Mouse (Mus musculus) liver, postnatal 0 days (tissue): ENCODE data around the gene Cul9. TPM values are rescaled to one million over a fixed set of nuclear protein-coding genes. Genes with fewer than 3 reads are reported as not detected.

Source experiments
- ATAC-seq: fragments of 200-750 bp; cut with Nextera tagmentation; 2 replicates; pipeline ENCODE4 v1.8.0; 2017; ENCODE audit warnings: mild to moderate bottlenecking, moderate library complexity
- DNase-seq: peaks from one replicate; pipeline ENCODE4 v3.0.0-alpha.2; 2016
- H3K27ac ChIP-seq: fragments of 300-500 bp; sonication (generic); 2 replicates; pipeline ENCODE4 v1.5.1; 2014; ENCODE audit warnings: antibody characterized with exemption, moderate library complexity, mild to moderate bottlenecking, low read depth
- H3K27me3 ChIP-seq: fragments of 300-500 bp; sonication (generic); 2 replicates; pipeline ENCODE4 v1.6.1; 2014; ENCODE audit warnings: low read length, control low read depth, mixed read lengths; ENCODE audit not compliant: insufficient read depth
- H3K36me3 ChIP-seq: fragments of 300-500 bp; sonication (generic); replicated peaks from 2 replicates; pipeline ENCODE4 v1.6.1; 2014; ENCODE audit warnings: mild to moderate bottlenecking, control low read depth, low read length, moderate library complexity, mixed read lengths; ENCODE audit not compliant: insufficient read depth
- H3K4me1 ChIP-seq: fragments of 300-500 bp; sonication (generic); 2 replicates; pipeline ENCODE4 v1.6.1; 2014; ENCODE audit warnings: antibody characterized with exemption, mild to moderate bottlenecking, control low read depth; ENCODE audit not compliant: insufficient read depth
- H3K4me2 ChIP-seq: fragments of 300-500 bp; sonication (generic); 2 replicates; pipeline ENCODE4 v1.6.1; 2014; ENCODE audit warnings: low read depth, mild to moderate bottlenecking, low read length, moderate library complexity, mixed read lengths
- H3K4me3 ChIP-seq: fragments of 300-500 bp; sonication (generic); 2 replicates; pipeline ENCODE4 v1.5.1; 2014; ENCODE audit warnings: low read depth, low read length
- H3K9ac ChIP-seq: fragments of 300-500 bp; sonication (generic); replicated peaks from 2 replicates; pipeline ENCODE4 v1.6.1; 2014; ENCODE audit warnings: mild to moderate bottlenecking, moderate library complexity
- H3K9me3 ChIP-seq: fragments of 300-500 bp; sonication (generic); 2 replicates; pipeline ENCODE4 v1.6.1; 2016; ENCODE audit warnings: mild to moderate bottlenecking, control low read depth, low read length, mixed read lengths
- CTCF ChIP-seq: sonication (generic); IDR thresholded peaks from 2 replicates; pipeline ENCODE4 v1.5.1; 2016; ENCODE audit warnings: antibody characterized with exemption, low read depth
- EP300 ChIP-seq: IDR thresholded peaks from 2 replicates; pipeline ENCODE4 v1.6.1; 2016; ENCODE audit warnings: antibody characterized with exemption, low read depth, mild to moderate bottlenecking
- WGBS: fragments of 180-500 bp; shearing (Covaris S2); extraction: QIAGEN DNeasy Blood & Tissue Kit; methylation state at CpG from one replicate; pipeline ENCODE4 v1.1.7; 2014; ENCODE audit not compliant: insufficient replicate concordance; 5-methylcytosine and 5-hydroxymethylcytosine counted together
- polyA plus RNA-seq: library from polyadenylated mRNA; unstranded; fragments of >200 nt; fragmentation: Nextera tagmentation; extraction: Ambion mirVana; gene quantifications from 2 replicates; pipeline ENCODE4 v1.2.1, GENCODE M21; 2015

Gene Cul9
- polyA plus RNA-seq, 1 experiment from 2014 or later = 1.0 TPM

GRCm38 (mm10) chr17:46487431-46487830, 58.8 kb downstream of the Cul9 start, which contains the start of gene Ttbk1:
Ttbk1 (minus strand) TSS chr17:46487675.
- no peak for DNase-seq
- ATAC-seq = no peak
- no peaks in the 10 kb centered on the region for H3K9me3 ChIP-seq

GRCm38 (mm10) chr17:46486995-46487394, 59.2 kb downstream of the Cul9 start:
- DNase-seq (no peak), ATAC-seq (no peak)
- Histone ChIP-seq H3K36me3 (no peaks in the 10 kb centered on the region), H3K9me3 (no peaks in the 10 kb centered on the region), H3K4me2 (peak overlapping the region; percentile 32; the same call in 1 of the 2 replicates), H3K4me3 (no peak overlapping the region; the same call in 1 of the 2 replicates), H3K9ac (no peak overlapping the region), H3K27ac (no peak overlapping the region), H3K27me3 (peaks cover 64% of the 10 kb centered on the region), H3K4me1 (peaks cover 8% of the 10 kb centered on the region)
- TF ChIP-seq CTCF = no peak
- TF ChIP-seq EP300 = no peak
- WGBS = 9% methylated on average over 18 of the region's 22 CpGs

More at GRCm38 (mm10) chr17:46487431-46487830, 58.8 kb downstream of the Cul9 start, which contains the start of gene Ttbk1:
- peaks cover 8% of the 10 kb centered on the region for H3K4me1 ChIP-seq
- no peak within 1 kb of the TSS for H3K27ac ChIP-seq
- peaks cover 64% of the 10 kb centered on the region for H3K27me3 ChIP-seq
- no peak within 1 kb of the TSS for H3K9ac ChIP-seq
- WGBS = 7% methylated on average over 7 of the region's 49 CpGs
- H3K36me3 ChIP-seq = no peaks in the 10 kb centered on the region
- TF ChIP-seq CTCF = no peak
- TF ChIP-seq EP300 = no peak
- H3K4me2 ChIP-seq = peak within 1 kb of the TSS; percentile 32; the same call in 1 of the 2 replicates
- no peak within 1 kb of the TSS; the same call in 1 of the 2 replicates for H3K4me3 ChIP-seq

- ATAC-seq = peak; percentile 14; the same call in 1 of the 2 replicates
These were observed 61.7 kb downstream of the Cul9 start for GRCm38 (mm10) chr17:46484461-46484875.

GRCm38 (mm10) chr17:46484021-46484431, 62.2 kb downstream of the Cul9 start:
- Histone ChIP-seq H3K27ac (no peak overlapping the region), H3K4me3 (peak overlapping the region; percentile 23), H3K9me3 (no peaks in the 10 kb centered on the region), H3K9ac (no peak overlapping the region), H3K36me3 (no peaks in the 10 kb centered on the region), H3K27me3 (peaks cover 59% of the 10 kb centered on the region), H3K4me2 (peak overlapping the region; percentile 67), H3K4me1 (peaks cover 8% of the 10 kb centered on the region)
- DNase-seq (peak; percentile 53), ATAC-seq (peak; percentile 77)
- TF ChIP-seq CTCF (no peak), EP300 (no peak)
- 3% methylated on average over 13 of the region's 13 CpGs for WGBS

More at GRCm38 (mm10) chr17:46484461-46484875, 61.7 kb downstream of the Cul9 start:
- Histone ChIP-seq H3K4me1 (peaks cover 8% of the 10 kb centered on the region), H3K9ac (no peak overlapping the region), H3K27ac (no peak overlapping the region), H3K36me3 (no peaks in the 10 kb centered on the region), H3K27me3 (peaks cover 61% of the 10 kb centered on the region), H3K4me3 (no peak overlapping the region), H3K4me2 (peak overlapping the region; percentile 67), H3K9me3 (no peaks in the 10 kb centered on the region)
- TF ChIP-seq EP300 (no peak), CTCF (peak; percentile 24; the same call in 1 of the 2 replicates)
- WGBS = 7% methylated on average over 6 of the region's 6 CpGs
- no peak for DNase-seq

- Histone ChIP-seq H3K4me1 (peaks cover 8% of the 10 kb centered on the region), H3K9me3 (no peaks in the 10 kb centered on the region), H3K27ac (no peak overlapping the region), H3K27me3 (peaks cover 57% of the 10 kb centered on the region), H3K4me2 (peak overlapping the region; percentile 67), H3K4me3 (peak overlapping the region; percentile 23), H3K36me3 (no peaks in the 10 kb centered on the region), H3K9ac (no peak overlapping the region)
- peak; percentile 74 for ATAC-seq
- DNase-seq = no peak
- 3% methylated on average over 16 of the region's 16 CpGs for WGBS
- TF ChIP-seq CTCF (no peak), EP300 (no peak)
These were observed 62.6 kb downstream of the Cul9 start for GRCm38 (mm10) chr17:46483561-46484001.

- no peak for DNase-seq
- H3K4me3 ChIP-seq = no peak overlapping the region
- H3K27ac ChIP-seq = no peak overlapping the region
- no peaks in the 10 kb centered on the region for H3K9me3 ChIP-seq
- no peak overlapping the region for H3K9ac ChIP-seq
- WGBS = 80% methylated on average over 15 of the region's 15 CpGs
- H3K27me3 ChIP-seq = 0 out of 2 replicates have a peak, but pooled peaks cover 4% of the 10 kb centered on the region
- TF ChIP-seq CTCF = no peak
- no peak for TF ChIP-seq EP300
- H3K36me3 ChIP-seq = no peaks in the 10 kb centered on the region
- H3K4me2 ChIP-seq = no peak overlapping the region
- no peak for ATAC-seq
- H3K4me1 ChIP-seq = no peaks in the 10 kb centered on the region
These were observed 68.9 kb downstream of the Cul9 start for GRCm38 (mm10) chr17:46477286-46477685.
